Mouse (Mus musculus) intestine, postnatal 0 days (tissue): Measurements from ENCODE around the gene Zfp771. TPM values are rescaled to one million over a fixed set of nuclear protein-coding genes. Genes with fewer than 3 reads are reported as not detected.
A peak's percentile ranks its signal among the peaks of the same experiment; 100 is the strongest.

ENCODE experiments used
- ATAC-seq: fragments of 200-750 bp; cut with Nextera tagmentation; 2 replicates; pipeline ENCODE4 v1.8.0; 2017; ENCODE audit warnings: mild to moderate bottlenecking, moderate TSS enrichment, moderate library complexity
- H3K27ac ChIP-seq: fragments of 300-500 bp; sonication (generic); 2 replicates; pipeline ENCODE4 v1.5.1; 2014; ENCODE audit warnings: mild to moderate bottlenecking, low read depth, low read length, moderate library complexity
- H3K27me3 ChIP-seq: fragments of 300-500 bp; sonication (generic); replicated peaks from 2 replicates; pipeline ENCODE4 v1.6.1; 2014; ENCODE audit warnings: low read length, mixed read lengths; ENCODE audit not compliant: control insufficient read depth, insufficient read depth
- H3K36me3 ChIP-seq: fragments of 300-500 bp; sonication (generic); 2 replicates; pipeline ENCODE4 v1.6.1; 2014; ENCODE audit warnings: mild to moderate bottlenecking, moderate library complexity; ENCODE audit not compliant: control insufficient read depth, insufficient read depth
- H3K4me1 ChIP-seq: fragments of 300-500 bp; sonication (generic); replicated peaks from 2 replicates; pipeline ENCODE4 v1.6.1; 2014; ENCODE audit warnings: antibody characterized with exemption, low read length, mixed read lengths; ENCODE audit not compliant: control insufficient read depth, insufficient read depth
- H3K4me2 ChIP-seq: fragments of 300-500 bp; sonication (generic); replicated peaks from 2 replicates; pipeline ENCODE4 v1.6.1; 2014; ENCODE audit warnings: low read depth, mild to moderate bottlenecking, moderate library complexity
- H3K4me3 ChIP-seq: fragments of 300-500 bp; sonication (generic); 2 replicates; pipeline ENCODE4 v1.5.1; 2014; ENCODE audit warnings: low read depth, low read length
- H3K9ac ChIP-seq: fragments of 300-500 bp; sonication (generic); 2 replicates; pipeline ENCODE4 v1.6.1; 2014; ENCODE audit warnings: mild to moderate bottlenecking, low read depth, low read length
- H3K9me3 ChIP-seq: fragments of 300-500 bp; sonication (generic); 2 replicates; pipeline ENCODE4 v1.6.1; 2016; ENCODE audit warnings: mixed run types; ENCODE audit not compliant: control insufficient read depth
- CTCF ChIP-seq: sonication (generic); IDR thresholded peaks from 2 replicates; pipeline ENCODE4 v1.5.1; 2016; ENCODE audit warnings: low read depth, mild to moderate bottlenecking, control low read depth, antibody characterized with exemption, moderate library complexity
- WGBS: fragments of 180-500 bp; shearing (Covaris S2); extraction: QIAGEN DNeasy Blood & Tissue Kit; methylation state at CpG from one replicate; pipeline ENCODE4 v1.1.7; 2014; 5-methylcytosine and 5-hydroxymethylcytosine counted together
- polyA plus RNA-seq: library from polyadenylated mRNA; unstranded; fragments of >200 nt; fragmentation: Nextera tagmentation; extraction: Ambion mirVana; gene quantifications from 2 replicates; pipeline ENCODE4 v1.2.1, GENCODE M21; 2015

Zfp771 gene
- polyA plus RNA-seq, 1 experiment from 2014 or later: 17.6 TPM

DNA sequence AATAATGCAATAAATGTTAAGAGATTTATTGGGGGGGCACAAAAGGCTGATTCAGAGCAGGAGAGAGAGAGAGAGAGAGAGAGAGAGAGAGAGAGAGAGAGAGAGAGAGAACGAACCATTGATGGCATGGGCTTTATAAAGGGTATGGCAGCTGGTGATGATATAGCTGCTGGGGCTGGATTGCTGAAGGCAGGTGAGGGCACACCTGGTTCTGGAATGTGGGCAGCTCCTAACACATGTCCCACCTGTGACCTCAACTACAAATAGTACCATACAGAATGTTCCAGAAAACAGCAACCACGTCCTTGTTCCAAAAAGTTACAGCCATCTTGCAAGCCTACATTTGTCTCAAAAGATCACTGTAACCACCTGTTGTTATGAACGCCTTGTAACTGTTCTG is 12.7 kb upstream of the Zfp771 start:
- 0 out of 2 replicates have a peak, but pooled peaks cover 5% of the 10 kb centered on the region for H3K4me1 ChIP-seq
- WGBS: 24% methylated on average over 3 of the region's 3 CpGs
- no peaks in the 10 kb centered on the region for H3K27me3 ChIP-seq
- H3K4me3 ChIP-seq: peak overlapping the region; percentile 97; the same call in 1 of the 2 replicates
- no peaks in the 10 kb centered on the region for H3K9me3 ChIP-seq
- no peak overlapping the region for H3K9ac ChIP-seq
- H3K27ac ChIP-seq: no peak overlapping the region
- peak overlapping the region; percentile 86 for H3K4me2 ChIP-seq
- 0 out of 2 replicates have a peak, but pooled peaks have one; percentile 12 for ATAC-seq
- H3K36me3 ChIP-seq: peaks cover 13% of the 10 kb centered on the region
- TF ChIP-seq CTCF: no peak

DNA sequence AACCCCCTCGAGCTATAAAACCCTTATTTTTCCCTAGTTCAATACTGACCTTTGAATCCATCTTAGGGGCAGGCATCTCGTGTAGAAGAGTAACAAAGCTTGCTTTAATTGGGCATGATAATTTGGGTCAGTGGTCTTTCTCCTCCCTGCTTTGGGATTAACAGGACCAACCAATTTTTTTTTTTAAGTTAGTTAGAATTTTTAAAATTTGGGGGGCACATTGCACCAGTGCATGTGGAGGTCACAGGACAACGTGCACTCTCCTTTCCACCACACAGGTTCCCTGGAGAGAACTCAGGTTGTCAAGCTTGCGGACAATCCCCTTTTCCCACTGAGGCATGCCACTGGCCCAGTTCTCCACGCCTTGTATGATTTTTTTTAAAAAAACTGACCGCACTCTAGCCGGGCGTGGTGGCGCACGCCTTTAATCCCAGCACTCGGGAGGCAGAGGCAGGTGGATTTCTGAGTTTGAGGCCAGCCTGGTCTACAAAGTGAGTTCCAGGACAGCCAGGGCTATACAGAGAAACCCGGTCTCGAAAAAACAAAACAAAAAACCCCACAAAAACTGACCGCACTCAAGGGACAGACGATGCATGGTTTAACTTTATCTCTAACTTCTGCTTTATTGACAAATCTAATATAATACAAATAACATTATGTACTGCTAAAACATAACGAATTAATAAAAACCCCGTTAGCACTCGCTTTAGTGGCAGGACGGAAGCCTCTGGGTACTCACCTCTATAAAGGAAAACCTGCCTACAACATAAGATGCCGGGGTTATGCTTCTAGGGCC is 12.1 kb upstream of the Zfp771 start:
- Histone ChIP-seq H3K9ac (peak overlapping the region; percentile 79), H3K4me2 (peak overlapping the region; percentile 86), H3K9me3 (no peaks in the 10 kb centered on the region), H3K27ac (peak overlapping the region; percentile 91), H3K27me3 (no peaks in the 10 kb centered on the region), H3K36me3 (peaks cover 19% of the 10 kb centered on the region), H3K4me1 (0 out of 2 replicates have a peak, but pooled peaks cover 5% of the 10 kb centered on the region), H3K4me3 (peak overlapping the region; percentile 97)
- no peak for TF ChIP-seq CTCF
- no peak for ATAC-seq
- WGBS: 3% methylated on average over 20 of the region's 20 CpGs

DNA sequence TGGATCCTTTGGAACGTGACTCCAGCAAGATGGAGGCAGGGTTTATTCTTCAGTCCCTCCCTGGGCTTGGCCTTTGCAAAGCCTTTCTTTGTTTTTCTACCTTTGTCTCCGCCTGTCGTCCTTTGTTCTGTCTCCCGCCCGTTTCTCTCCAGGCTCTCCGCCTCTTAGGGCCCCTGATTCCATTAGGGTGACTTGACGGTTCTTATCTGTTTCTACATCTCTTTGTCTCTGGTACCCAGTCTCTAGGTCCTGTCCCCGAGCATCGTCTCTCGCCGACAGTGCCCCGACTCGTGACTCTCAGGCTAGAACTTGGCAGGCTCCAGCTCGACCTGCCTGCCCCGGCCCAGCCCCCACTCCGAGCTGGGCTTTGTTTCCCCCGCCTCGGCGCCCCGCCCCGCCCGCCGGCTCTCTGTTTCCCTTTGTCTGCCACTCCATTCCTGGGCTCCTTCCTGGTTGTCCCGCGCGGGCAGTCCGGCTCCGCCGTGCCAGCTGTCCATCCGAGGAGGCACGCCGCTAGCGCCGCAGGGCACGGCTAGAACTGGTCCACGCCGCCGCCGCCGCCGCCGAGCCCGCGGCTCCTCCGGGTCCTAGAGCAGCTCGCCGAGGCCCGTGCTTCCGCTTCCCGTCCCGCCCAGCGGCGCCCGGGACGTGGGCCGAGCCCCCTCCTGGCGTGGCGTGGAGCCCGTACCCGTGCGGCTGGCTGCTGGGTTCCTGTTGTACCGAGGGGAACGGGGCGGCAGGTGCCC is 11.3 kb upstream of the Zfp771 start, which contains the start of the genes Zfp553 and Sept1:
Gene Zfp553, plus strand, starts transcription at position 440 of the 746 bp plus-strand sequence.
Gene Sept1, minus strand, starts transcription at position 509 of the 746 bp plus-strand sequence.
- peak; percentile 88 for ATAC-seq
- Histone ChIP-seq H3K36me3 (peaks cover 22% of the 10 kb centered on the region), H3K27me3 (no peaks in the 10 kb centered on the region), H3K27ac (peak within 1 kb of the TSS; percentile 91), H3K4me1 (0 out of 2 replicates have a peak, but pooled peaks cover 5% of the 10 kb centered on the region), H3K4me3 (peak within 1 kb of the TSS; percentile 97), H3K9me3 (no peaks in the 10 kb centered on the region), H3K4me2 (peak within 1 kb of the TSS; percentile 86), H3K9ac (peak within 1 kb of the TSS; percentile 79)
- no peak; the same call in none of the 2 replicates for TF ChIP-seq CTCF
- WGBS: under 1% methylated on average over 64 of the region's 64 CpGs

DNA sequence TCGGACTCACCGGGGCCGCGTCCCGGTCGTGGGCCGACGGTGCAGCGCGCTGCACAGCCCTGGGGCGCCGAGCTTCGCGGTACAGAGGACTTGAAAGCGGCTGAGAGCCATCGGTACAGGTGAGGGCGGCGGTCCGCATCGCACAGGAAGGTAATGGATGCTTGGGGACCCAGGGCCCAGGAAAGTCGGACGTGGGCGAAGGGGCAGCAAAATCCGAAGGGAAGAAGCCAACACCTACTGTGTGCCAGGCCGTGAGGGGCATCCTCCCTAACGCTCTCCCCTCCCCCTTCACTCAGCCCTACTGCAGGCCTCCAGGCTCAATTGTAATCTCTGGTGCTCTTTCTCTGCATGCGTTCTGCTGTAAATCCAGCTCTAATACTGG is 10.7 kb upstream of the Zfp771 start:
- Histone ChIP-seq H3K9me3 (no peaks in the 10 kb centered on the region), H3K9ac (peak overlapping the region; percentile 79), H3K36me3 (peaks cover 28% of the 10 kb centered on the region), H3K4me2 (peak overlapping the region; percentile 86), H3K27me3 (no peaks in the 10 kb centered on the region), H3K4me3 (peak overlapping the region; percentile 97), H3K4me1 (0 out of 2 replicates have a peak, but pooled peaks cover 5% of the 10 kb centered on the region), H3K27ac (peak overlapping the region; percentile 91)
- TF ChIP-seq CTCF: no peak; the same call in 1 of the 2 replicates
- 0% methylated on average over 25 of the region's 27 CpGs for WGBS
- ATAC-seq: peak; percentile 12

DNA sequence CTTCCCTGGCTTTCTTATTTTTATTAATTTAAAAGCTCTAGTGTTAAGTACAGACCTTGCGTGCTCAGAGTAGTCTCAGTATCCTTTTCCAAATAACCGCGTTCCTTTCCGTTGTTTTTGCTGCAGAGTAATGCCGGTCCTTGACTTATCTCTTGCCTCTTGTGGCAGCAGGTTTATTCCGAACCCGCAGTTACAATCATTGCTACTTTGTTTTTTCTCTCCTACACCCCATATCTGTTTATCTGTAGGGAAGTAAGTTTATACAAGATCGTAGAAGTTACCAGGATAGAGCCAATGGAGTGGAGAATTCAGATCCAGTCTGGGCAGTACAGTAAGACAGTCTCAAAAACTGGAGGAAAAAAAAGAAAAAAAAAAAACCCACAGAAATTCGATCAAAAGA is 10.3 kb upstream of the Zfp771 start:
- TF ChIP-seq CTCF: no peak
- Histone ChIP-seq H3K9ac (peak overlapping the region; percentile 79), H3K4me1 (0 out of 2 replicates have a peak, but pooled peaks cover 5% of the 10 kb centered on the region), H3K9me3 (no peaks in the 10 kb centered on the region), H3K27ac (peak overlapping the region; percentile 91; the same call in 1 of the 2 replicates), H3K4me3 (peak overlapping the region; percentile 97), H3K4me2 (peak overlapping the region; percentile 86), H3K36me3 (peaks cover 28% of the 10 kb centered on the region), H3K27me3 (no peaks in the 10 kb centered on the region)
- WGBS: 1% methylated on average over 9 of the region's 9 CpGs
- ATAC-seq: no peak

DNA sequence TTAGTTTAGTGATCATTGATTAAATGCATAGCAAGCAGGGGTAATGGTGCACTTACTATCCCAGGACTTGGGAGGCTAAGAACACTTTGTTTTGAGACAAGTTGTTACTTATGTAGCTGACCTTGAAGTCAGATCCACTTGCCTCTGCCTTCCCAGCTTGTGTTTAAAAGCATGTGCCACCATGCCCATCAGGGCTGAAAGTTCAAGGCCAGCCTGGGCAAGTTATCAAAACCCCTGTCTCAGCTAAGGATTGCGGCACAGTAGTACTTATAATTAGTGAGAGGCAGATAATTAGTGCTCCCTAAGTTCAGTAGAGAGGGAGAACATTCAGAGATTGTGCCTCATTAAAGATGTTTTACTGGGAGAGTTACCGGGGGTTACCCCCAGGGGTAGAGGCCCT is 9.3 kb upstream of the Zfp771 start:
- Histone ChIP-seq H3K27ac (no peak overlapping the region), H3K4me2 (no peak overlapping the region), H3K4me3 (no peak overlapping the region), H3K9me3 (no peaks in the 10 kb centered on the region), H3K9ac (no peak overlapping the region), H3K27me3 (no peaks in the 10 kb centered on the region), H3K4me1 (0 out of 2 replicates have a peak, but pooled peaks cover 5% of the 10 kb centered on the region), H3K36me3 (peaks cover 28% of the 10 kb centered on the region)
- 81% methylated on average over 2 of the region's 2 CpGs for WGBS
- TF ChIP-seq CTCF: no peak
- no peak for ATAC-seq
